Mouse (Mus musculus) neural tube, embryonic 11.5 days (tissue): ENCODE results near the gene Ear6. TPM values are rescaled to one million over a fixed set of nuclear protein-coding genes. Genes with fewer than 3 reads are reported as not detected.
"Not testable (repeated sequence)": the region's sequence is repeated elsewhere in the genome, so short reads cannot be mapped to it uniquely, and the experiment has no call there.

ENCODE experiments used
- ATAC-seq: fragments of 200-750 bp; cut with Nextera tagmentation; 2 replicates; pipeline ENCODE4 v1.8.0; 2017; ENCODE audit warnings: moderate number of reproducible peaks, mild to moderate bottlenecking, moderate TSS enrichment, moderate library complexity; ENCODE audit not compliant: insufficient read depth, low FRiP score, low TSS enrichment
- DNase-seq: peaks from one replicate; pipeline ENCODE4 v3.0.0-alpha.2; 2015; ENCODE audit warnings: low spot score
- H3K27ac ChIP-seq: fragments of 300-500 bp; sonication (generic); 2 replicates; pipeline ENCODE4 v1.5.1; 2014; ENCODE audit warnings: low read depth, mild to moderate bottlenecking, low read length
- H3K27me3 ChIP-seq: fragments of 300-500 bp; sonication (generic); 2 replicates; pipeline ENCODE4 v1.6.1; 2014; ENCODE audit warnings: mild to moderate bottlenecking, low read length, mixed read lengths; ENCODE audit not compliant: control insufficient read depth, insufficient read depth
- H3K36me3 ChIP-seq: fragments of 300-500 bp; sonication (generic); 2 replicates; pipeline ENCODE4 v1.6.1; 2014; ENCODE audit warnings: mild to moderate bottlenecking, low read length, moderate library complexity, mixed read lengths; ENCODE audit not compliant: control insufficient read depth, insufficient read depth
- H3K4me1 ChIP-seq: fragments of 300-500 bp; sonication (generic); 2 replicates; pipeline ENCODE4 v1.6.1; 2014; ENCODE audit warnings: low read length, mixed read lengths; ENCODE audit not compliant: control insufficient read depth, insufficient read depth
- H3K4me2 ChIP-seq: fragments of 300-500 bp; sonication (generic); 2 replicates; pipeline ENCODE4 v1.6.1; 2014; ENCODE audit warnings: low read depth, mild to moderate bottlenecking, moderate library complexity
- H3K4me3 ChIP-seq: fragments of 300-500 bp; sonication (generic); 2 replicates; pipeline ENCODE4 v1.5.1; 2014; ENCODE audit warnings: low read depth, low read length
- H3K9ac ChIP-seq: fragments of 300-500 bp; sonication (generic); 2 replicates; pipeline ENCODE4 v1.6.1; 2014; ENCODE audit warnings: mild to moderate bottlenecking, low read length
- H3K9me3 ChIP-seq: fragments of 300-500 bp; sonication (generic); 2 replicates; pipeline ENCODE4 v1.6.1; 2016; ENCODE audit warnings: low read length; ENCODE audit not compliant: control insufficient read depth
- WGBS: fragments of 180-500 bp; shearing (Covaris S2); extraction: QIAGEN DNeasy Blood & Tissue Kit; methylation state at CpG from one replicate; pipeline ENCODE4 v1.1.7; 2014; 5-methylcytosine and 5-hydroxymethylcytosine counted together
- polyA plus RNA-seq: library from polyadenylated mRNA; unstranded; fragments of >200 nt; fragmentation: Nextera tagmentation; extraction: Ambion mirVana; gene quantifications from 2 replicates; pipeline ENCODE4 v1.2.1, GENCODE M21; 2014

Gene Ear6
- polyA plus RNA-seq: not detected in 2 replicates

GRCm38 (mm10) chr14:51853399-51853798 is at the start of gene Ear6:
Gene Ear6 (plus strand): TSS chr14:51853699.
- H3K4me2 ChIP-seq: no peak within 1 kb of the TSS
- no peaks in the 10 kb centered on the region for H3K9me3 ChIP-seq
- no peak for ATAC-seq
- no peak within 1 kb of the TSS for H3K9ac ChIP-seq
- H3K27ac ChIP-seq: no peak within 1 kb of the TSS
- no peaks in the 10 kb centered on the region for H3K4me1 ChIP-seq
- no peaks in the 10 kb centered on the region for H3K36me3 ChIP-seq
- no peak for DNase-seq
- H3K27me3 ChIP-seq: no peaks in the 10 kb centered on the region
- H3K4me3 ChIP-seq: no peak within 1 kb of the TSS

GRCm38 (mm10) chr14:51826625-51827024 is 26.9 kb upstream of the Ear6 start:
- H3K4me3 ChIP-seq: no peak overlapping the region
- 72% methylated on average over 1 of the region's 1 CpGs for WGBS

GRCm38 (mm10) chr14:51827842-51828241 is 25.7 kb upstream of the Ear6 start:
- not testable (repeated sequence) for H3K9ac ChIP-seq, H3K4me2 ChIP-seq, ATAC-seq, H3K4me3 ChIP-seq, H3K36me3 ChIP-seq, H3K9me3 ChIP-seq, H3K27me3 ChIP-seq, H3K4me1 ChIP-seq, DNase-seq, H3K27ac ChIP-seq
- 42% methylated on average over 5 of the region's 5 CpGs for WGBS

More at GRCm38 (mm10) chr14:51826625-51827024, 26.9 kb upstream of the Ear6 start:
- H3K9ac ChIP-seq: no peak overlapping the region
- no peak overlapping the region for H3K27ac ChIP-seq
- no peaks in the 10 kb centered on the region for H3K36me3 ChIP-seq
- DNase-seq: no peak
- H3K4me2 ChIP-seq: no peak overlapping the region
- H3K9me3 ChIP-seq: no peaks in the 10 kb centered on the region
- no peaks in the 10 kb centered on the region for H3K27me3 ChIP-seq
- no peak for ATAC-seq
- H3K4me1 ChIP-seq: no peaks in the 10 kb centered on the region

- Histone ChIP-seq H3K9me3 (no peaks in the 10 kb centered on the region), H3K36me3 (no peaks in the 10 kb centered on the region), H3K4me3 (no peak overlapping the region), H3K4me1 (no peaks in the 10 kb centered on the region), H3K9ac (no peak overlapping the region), H3K27me3 (no peaks in the 10 kb centered on the region), H3K4me2 (no peak overlapping the region), H3K27ac (no peak overlapping the region)
- WGBS: 79% methylated on average over 6 of the region's 6 CpGs
- DNase-seq (no peak), ATAC-seq (no peak)
Observed at GRCm38 (mm10) chr14:51829188-51829587, 24.3 kb upstream of the Ear6 start.

GRCm38 (mm10) chr14:51838480-51838879 is 15.0 kb upstream of the Ear6 start:
- not testable (repeated sequence) for H3K27ac ChIP-seq, H3K4me3 ChIP-seq, H3K36me3 ChIP-seq, H3K9ac ChIP-seq, H3K4me2 ChIP-seq, ATAC-seq, H3K4me1 ChIP-seq, H3K9me3 ChIP-seq, H3K27me3 ChIP-seq
- peak; percentile 32 for DNase-seq
- 31% methylated on average over 2 of the region's 2 CpGs for WGBS

- no peaks in the 10 kb centered on the region for H3K4me1 ChIP-seq
- no peak overlapping the region for H3K27ac ChIP-seq
- WGBS: 85% methylated on average over 1 of the region's 1 CpGs
- no peaks in the 10 kb centered on the region for H3K36me3 ChIP-seq
- H3K27me3 ChIP-seq: no peaks in the 10 kb centered on the region
- no peak for ATAC-seq
- H3K9ac ChIP-seq: no peak overlapping the region
- no peaks in the 10 kb centered on the region for H3K9me3 ChIP-seq
- no peak overlapping the region for H3K4me3 ChIP-seq
- no peak for DNase-seq
- H3K4me2 ChIP-seq: no peak overlapping the region
Observed at GRCm38 (mm10) chr14:51842250-51842649, 11.2 kb upstream of the Ear6 start.

GRCm38 (mm10) chr14:51842781-51843180 is 10.7 kb upstream of the Ear6 start:
- no peak overlapping the region for H3K4me2 ChIP-seq
- ATAC-seq (no peak), DNase-seq (no peak)
- no peak overlapping the region for H3K4me3 ChIP-seq
- H3K27me3 ChIP-seq: no peaks in the 10 kb centered on the region
- 92% methylated on average over 2 of the region's 2 CpGs for WGBS
- no peaks in the 10 kb centered on the region for H3K4me1 ChIP-seq
- no peaks in the 10 kb centered on the region for H3K9me3 ChIP-seq
- no peak overlapping the region for H3K27ac ChIP-seq
- no peaks in the 10 kb centered on the region for H3K36me3 ChIP-seq
- no peak overlapping the region for H3K9ac ChIP-seq

GRCm38 (mm10) chr14:51843882-51844281 is 9.6 kb upstream of the Ear6 start:
- no peaks in the 10 kb centered on the region for H3K27me3 ChIP-seq
- ATAC-seq: no peak
- H3K4me2 ChIP-seq: no peak overlapping the region
- no peaks in the 10 kb centered on the region for H3K9me3 ChIP-seq
- no peaks in the 10 kb centered on the region for H3K36me3 ChIP-seq
- H3K27ac ChIP-seq: no peak overlapping the region
- H3K4me1 ChIP-seq: no peaks in the 10 kb centered on the region
- no peak for DNase-seq
- H3K4me3 ChIP-seq: no peak overlapping the region
- no peak overlapping the region for H3K9ac ChIP-seq

- no peak overlapping the region for H3K4me2 ChIP-seq
- no peaks in the 10 kb centered on the region for H3K9me3 ChIP-seq
- no peak overlapping the region for H3K9ac ChIP-seq
- H3K36me3 ChIP-seq: no peaks in the 10 kb centered on the region
- H3K27ac ChIP-seq: no peak overlapping the region
- no peak overlapping the region for H3K4me3 ChIP-seq
- 82% methylated on average over 3 of the region's 3 CpGs for WGBS
- ATAC-seq: no peak
- H3K27me3 ChIP-seq: no peaks in the 10 kb centered on the region
- H3K4me1 ChIP-seq: no peaks in the 10 kb centered on the region
- no peak for DNase-seq
Observed at GRCm38 (mm10) chr14:51846566-51846965, 6.9 kb upstream of the Ear6 start.
